Mouse (Mus musculus) CH12.LX (cell line): ENCODE data around the gene Nos1ap.

ENCODE experiments used
- CHD2 ChIP-seq: IDR thresholded peaks from 2 replicates; pipeline ENCODE4 v1.6.1; 2011; ENCODE audit warnings: low read length, improper control_type of control experiment
- CTCF ChIP-seq, 2 experiments: IDR thresholded peaks in 1 of 2; conservative IDR thresholded peaks in 1 of 2; 2 replicates each; pipeline ENCODE4 v1.5.1; 2011 to 2012; ENCODE audit warnings: low read depth in 2 of 2, low read length in 2 of 2, improper control_type of control experiment in 1 of 2, inconsistent platforms in 1 of 2, mild to moderate bottlenecking in 1 of 2, moderate library complexity in 1 of 2
- EP300 ChIP-seq: IDR thresholded peaks from 2 replicates; pipeline ENCODE4 v1.6.1; 2011; ENCODE audit warnings: low read length, improper control_type of control experiment
- ETS1 ChIP-seq: conservative IDR thresholded peaks from 2 replicates; pipeline ENCODE4 v1.6.1; 2012; ENCODE audit warnings: low read depth, mild to moderate bottlenecking, inconsistent platforms, low read length, improper control_type of control experiment, moderate library complexity
- MAX ChIP-seq: IDR thresholded peaks from 2 replicates; pipeline ENCODE4 v1.6.1; 2011; ENCODE audit warnings: low read length, improper control_type of control experiment
- POLR2A ChIP-seq: IDR thresholded peaks from 2 replicates; pipeline ENCODE4 v1.6.1; 2011; ENCODE audit warnings: low read depth, mild to moderate bottlenecking, improper control_type of control experiment, low read length
- POLR2AphosphoS2 ChIP-seq: IDR thresholded peaks from 2 replicates; pipeline ENCODE4 v1.6.1; 2011; ENCODE audit warnings: low read depth, low read length, improper control_type of control experiment
- USF1 ChIP-seq: IDR thresholded peaks from 2 replicates; pipeline ENCODE4 v1.6.1; 2014; ENCODE audit warnings: low read depth, mild to moderate bottlenecking, inconsistent platforms, low read length, improper control_type of control experiment

GRCm38 (mm10) chr1:170556696-170557095, 33.0 kb downstream of the Nos1ap start:
- TF ChIP-seq CTCF (conservative IDR thresholded peaks at IDR 0.05 in 1 of 2, IDR thresholded peaks at IDR 0.05 in 1 of 2; ENCODE audit: low read depth in 2 of 2, low read length in 2 of 2) = no peak
- no peak for TF ChIP-seq POLR2A
- no peak for TF ChIP-seq EP300
- no peak for TF ChIP-seq USF1
- no peak for TF ChIP-seq CHD2
- no peak for TF ChIP-seq ETS1
- TF ChIP-seq MAX = no peak
- TF ChIP-seq POLR2AphosphoS2 = no peak
